Mouse (Mus musculus): ENCODE results near the gene Lpar3. TPM values are rescaled to one million over a fixed set of nuclear protein-coding genes. Genes with fewer than 3 reads are reported as not detected.

Gene Lpar3
- total and polyA plus RNA-seq, 3 experiments: 0.11 TPM; not detected in 2

GRCm38 (mm10) chr3:146317911-146318310, 97.1 kb downstream of the Lpar3 start:
- TF ChIP-seq CTCF (IDR thresholded peaks at IDR 0.05; ENCODE audit: low read depth, low read length) (no peak), GATA1 (IDR thresholded peaks at IDR 0.05; ENCODE audit: borderline replicate concordance, low read length) (no peak), TAL1 (conservative IDR thresholded peaks at IDR 0.05; ENCODE audit: low read depth, low read length) (no peak), POLR2AphosphoS5 (IDR thresholded peaks at IDR 0.05; ENCODE audit: insufficient replicate concordance, low read depth, low read length) (no peak), GATA2 (IDR thresholded peaks at IDR 0.05; ENCODE audit: borderline replicate concordance, low read depth, low read length) (no peak)
- no peaks in the 10 kb centered on the region for H3K36me3 ChIP-seq (replicated peaks)
- H3K4me3 ChIP-seq (ENCODE audit: low read depth, low read length): no peak overlapping the region
- no peaks in the 10 kb centered on the region for H3K9me3 ChIP-seq (replicated peaks)
- no peak for ATAC-seq (ENCODE audit: extremely low read depth, insufficient number of reproducible peaks, low FRiP score, poor library complexity, severe bottlenecking)
- DNase-seq (ENCODE audit: low spot score): no peak
- no peaks in the 10 kb centered on the region for H3K27me3 ChIP-seq (ENCODE audit: insufficient read depth, low read length)
- no peaks in the 10 kb centered on the region for H3K4me1 ChIP-seq (ENCODE audit: insufficient read depth, low read depth, low read length)

GRCm38 (mm10) chr3:146318520-146318938, 97.8 kb downstream of the Lpar3 start:
- no peaks in the 10 kb centered on the region for H3K36me3 ChIP-seq (replicated peaks)
- no peak for ATAC-seq (ENCODE audit: extremely low read depth, insufficient number of reproducible peaks, low FRiP score, poor library complexity, severe bottlenecking)
- no peak for DNase-seq (ENCODE audit: low spot score)
- H3K4me3 ChIP-seq (ENCODE audit: low read depth, low read length): no peak overlapping the region
- TF ChIP-seq CTCF (IDR thresholded peaks at IDR 0.05; ENCODE audit: low read depth, low read length) (no peak), GATA2 (IDR thresholded peaks at IDR 0.05; ENCODE audit: borderline replicate concordance, low read depth, low read length) (no peak), GATA1 (IDR thresholded peaks at IDR 0.05; ENCODE audit: borderline replicate concordance, low read length) (no peak), TAL1 (conservative IDR thresholded peaks at IDR 0.05; ENCODE audit: low read depth, low read length) (no peak), POLR2AphosphoS5 (IDR thresholded peaks at IDR 0.05; ENCODE audit: insufficient replicate concordance, low read depth, low read length) (no peak)
- H3K4me1 ChIP-seq (ENCODE audit: insufficient read depth, low read depth, low read length): no peaks in the 10 kb centered on the region
- no peaks in the 10 kb centered on the region for H3K27me3 ChIP-seq (ENCODE audit: insufficient read depth, low read length)
- no peaks in the 10 kb centered on the region for H3K9me3 ChIP-seq (replicated peaks)

- ATAC-seq (ENCODE audit: extremely low read depth, insufficient number of reproducible peaks, low FRiP score, poor library complexity, severe bottlenecking): no peak
- Histone ChIP-seq H3K4me3 (ENCODE audit: low read depth, low read length) (no peak overlapping the region), H3K27me3 (ENCODE audit: insufficient read depth, low read length) (no peaks in the 10 kb centered on the region), H3K9me3 (replicated peaks) (no peaks in the 10 kb centered on the region), H3K36me3 (replicated peaks) (no peaks in the 10 kb centered on the region), H3K4me1 (ENCODE audit: insufficient read depth, low read depth, low read length) (no peaks in the 10 kb centered on the region)
- no peak for TF ChIP-seq POLR2AphosphoS5 (IDR thresholded peaks at IDR 0.05; ENCODE audit: insufficient replicate concordance, low read depth, low read length)
- no peak for TF ChIP-seq TAL1 (conservative IDR thresholded peaks at IDR 0.05; ENCODE audit: low read depth, low read length)
- TF ChIP-seq GATA1 (IDR thresholded peaks at IDR 0.05; ENCODE audit: borderline replicate concordance, low read length): no peak
- TF ChIP-seq CTCF (IDR thresholded peaks at IDR 0.05; ENCODE audit: low read depth, low read length): no peak
- no peak for TF ChIP-seq GATA2 (IDR thresholded peaks at IDR 0.05; ENCODE audit: borderline replicate concordance, low read depth, low read length)
- no peak for DNase-seq (ENCODE audit: low spot score)
Measured at GRCm38 (mm10) chr3:146318987-146319386, 98.2 kb downstream of the Lpar3 start.

DNA sequence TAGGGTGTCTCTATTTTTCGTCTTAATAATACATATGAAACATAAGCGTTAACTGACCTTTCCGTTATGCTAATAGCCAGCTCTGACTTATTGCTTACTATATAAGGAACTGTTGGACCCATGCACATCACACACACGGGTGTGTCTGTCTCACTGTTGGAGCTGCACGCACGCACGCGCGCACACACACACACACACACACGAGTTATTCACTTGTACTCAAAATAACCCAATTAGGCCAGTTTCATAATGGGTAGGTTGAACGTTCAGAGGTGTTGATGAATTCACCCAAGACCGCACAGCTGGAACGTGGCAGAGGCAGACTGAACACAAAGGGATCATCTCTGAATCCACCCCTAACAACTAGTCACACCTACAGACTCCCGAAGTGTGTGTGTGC, 98.7 kb downstream of the Lpar3 start:
- DNase-seq (ENCODE audit: low spot score) (no peak), ATAC-seq (ENCODE audit: extremely low read depth, insufficient number of reproducible peaks, low FRiP score, poor library complexity, severe bottlenecking) (no peak)
- H3K4me1 ChIP-seq (ENCODE audit: insufficient read depth, low read depth, low read length): no peaks in the 10 kb centered on the region
- TF ChIP-seq CTCF (IDR thresholded peaks at IDR 0.05; ENCODE audit: low read depth, low read length): no peak
- no peak for TF ChIP-seq TAL1 (conservative IDR thresholded peaks at IDR 0.05; ENCODE audit: low read depth, low read length)
- no peak for TF ChIP-seq GATA2 (IDR thresholded peaks at IDR 0.05; ENCODE audit: borderline replicate concordance, low read depth, low read length)
- no peak for TF ChIP-seq POLR2AphosphoS5 (IDR thresholded peaks at IDR 0.05; ENCODE audit: insufficient replicate concordance, low read depth, low read length)
- no peak for TF ChIP-seq GATA1 (IDR thresholded peaks at IDR 0.05; ENCODE audit: borderline replicate concordance, low read length)
- H3K36me3 ChIP-seq (replicated peaks): no peaks in the 10 kb centered on the region
- H3K27me3 ChIP-seq (ENCODE audit: insufficient read depth, low read length): peaks cover 2% of the 10 kb centered on the region; the same call in 1 of the 2 replicates
- H3K9me3 ChIP-seq (replicated peaks): no peaks in the 10 kb centered on the region
- H3K4me3 ChIP-seq (ENCODE audit: low read depth, low read length): no peak overlapping the region

DNA sequence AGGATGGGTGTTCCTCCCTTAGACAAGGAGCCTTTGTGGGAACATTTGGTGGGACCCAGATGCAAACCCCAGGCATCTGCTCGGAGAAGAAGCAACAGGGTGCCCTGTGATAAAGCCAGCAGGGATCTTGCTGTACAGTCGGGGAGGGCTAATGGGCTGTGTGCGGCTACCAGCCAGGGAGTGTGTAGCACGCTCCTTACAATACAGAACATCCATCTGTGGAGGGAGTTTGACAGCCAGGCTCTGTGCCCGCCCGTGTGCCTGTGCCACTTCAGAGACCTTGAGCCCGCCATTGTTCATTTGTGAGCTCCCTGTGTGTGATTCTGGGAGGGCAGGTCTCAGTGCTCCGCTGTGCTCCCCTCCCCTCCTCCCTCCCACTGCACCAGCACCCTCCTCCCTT, 104.2 kb downstream of the Lpar3 start:
- ATAC-seq (ENCODE audit: extremely low read depth, insufficient number of reproducible peaks, low FRiP score, poor library complexity, severe bottlenecking) (no peak), DNase-seq (ENCODE audit: low spot score) (no peak)
- H3K36me3 ChIP-seq (replicated peaks): no peaks in the 10 kb centered on the region
- no peak for TF ChIP-seq GATA2 (IDR thresholded peaks at IDR 0.05; ENCODE audit: borderline replicate concordance, low read depth, low read length)
- TF ChIP-seq GATA1 (IDR thresholded peaks at IDR 0.05; ENCODE audit: borderline replicate concordance, low read length): no peak
- no peak for TF ChIP-seq POLR2AphosphoS5 (IDR thresholded peaks at IDR 0.05; ENCODE audit: insufficient replicate concordance, low read depth, low read length)
- no peak for TF ChIP-seq TAL1 (conservative IDR thresholded peaks at IDR 0.05; ENCODE audit: low read depth, low read length)
- TF ChIP-seq CTCF (IDR thresholded peaks at IDR 0.05; ENCODE audit: low read depth, low read length): no peak
- no peaks in the 10 kb centered on the region for H3K9me3 ChIP-seq (replicated peaks)
- H3K4me3 ChIP-seq (ENCODE audit: low read depth, low read length): no peak overlapping the region
- H3K27me3 ChIP-seq (ENCODE audit: insufficient read depth, low read length): peaks cover 12% of the 10 kb centered on the region
- H3K4me1 ChIP-seq (ENCODE audit: insufficient read depth, low read depth, low read length): peaks cover 19% of the 10 kb centered on the region

DNA sequence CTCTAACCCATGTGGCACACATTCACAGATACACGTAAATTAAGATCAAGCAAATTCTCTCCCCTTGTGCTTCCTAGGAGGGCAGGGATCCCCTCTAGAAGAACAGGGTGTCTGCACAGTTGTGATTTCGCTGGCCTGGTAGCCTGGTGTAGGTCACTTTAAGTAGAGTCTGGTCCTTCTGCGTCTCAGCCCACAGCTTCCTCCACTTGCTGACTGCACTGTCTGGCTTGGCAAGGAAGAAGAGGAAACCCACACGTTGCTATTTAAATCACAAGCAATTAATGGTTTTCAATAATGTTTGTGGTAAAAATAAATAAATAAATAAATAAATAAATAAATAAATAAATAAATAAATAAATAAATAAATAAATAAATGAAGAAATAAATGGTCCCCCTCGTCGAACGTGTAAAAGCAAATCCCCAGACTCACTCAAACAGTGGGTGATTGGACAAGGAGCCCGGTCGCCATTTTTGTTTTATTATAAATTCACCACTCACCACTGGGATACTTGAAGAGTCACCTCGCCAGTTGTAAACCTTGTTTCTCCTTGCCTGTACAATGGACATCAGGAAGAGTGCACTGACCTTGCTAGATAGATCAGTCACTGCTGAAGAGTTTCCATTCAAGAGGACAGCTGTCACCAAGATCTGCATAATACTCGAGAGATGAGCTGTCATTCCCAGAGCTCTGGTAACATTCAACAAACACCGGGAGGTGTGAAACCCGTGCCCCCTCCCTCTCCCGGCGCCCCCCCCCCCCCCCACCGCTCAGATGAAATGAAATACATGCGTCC, 106.2 kb downstream of the Lpar3 start:
- no peaks in the 10 kb centered on the region for H3K36me3 ChIP-seq (replicated peaks)
- no peak overlapping the region for H3K4me3 ChIP-seq (ENCODE audit: low read depth, low read length)
- ATAC-seq (ENCODE audit: extremely low read depth, insufficient number of reproducible peaks, low FRiP score, poor library complexity, severe bottlenecking) (no peak), DNase-seq (ENCODE audit: low spot score) (no peak)
- H3K27me3 ChIP-seq (ENCODE audit: insufficient read depth, low read length): peaks cover 24% of the 10 kb centered on the region
- no peaks in the 10 kb centered on the region for H3K9me3 ChIP-seq (replicated peaks)
- TF ChIP-seq TAL1 (conservative IDR thresholded peaks at IDR 0.05; ENCODE audit: low read depth, low read length) (no peak), CTCF (IDR thresholded peaks at IDR 0.05; ENCODE audit: low read depth, low read length) (no peak), POLR2AphosphoS5 (IDR thresholded peaks at IDR 0.05; ENCODE audit: insufficient replicate concordance, low read depth, low read length) (no peak), GATA1 (IDR thresholded peaks at IDR 0.05; ENCODE audit: borderline replicate concordance, low read length) (no peak), GATA2 (IDR thresholded peaks at IDR 0.05; ENCODE audit: borderline replicate concordance, low read depth, low read length) (no peak)
- H3K4me1 ChIP-seq (ENCODE audit: insufficient read depth, low read depth, low read length): peaks cover 22% of the 10 kb centered on the region
